Mouse (Mus musculus) NIH3T3 (cell line): ENCODE measurements at regions not wholly inside any gene's neighbourhood (a gene's known extent, or its start where the extent isn't known, plus 50 kb on each side); places are given as distances from the start of the nearest gene placed in this dataset.

Experiments
- DNase-seq: peaks from one replicate; pipeline ENCODE4 v3.0.0-alpha.2; 2012; ENCODE audit warnings: low read depth

GRCm38 (mm10) chr12:56402844-56403243, 57.1 kb upstream of the Mbip start:
- DNase-seq: no peak

DNA sequence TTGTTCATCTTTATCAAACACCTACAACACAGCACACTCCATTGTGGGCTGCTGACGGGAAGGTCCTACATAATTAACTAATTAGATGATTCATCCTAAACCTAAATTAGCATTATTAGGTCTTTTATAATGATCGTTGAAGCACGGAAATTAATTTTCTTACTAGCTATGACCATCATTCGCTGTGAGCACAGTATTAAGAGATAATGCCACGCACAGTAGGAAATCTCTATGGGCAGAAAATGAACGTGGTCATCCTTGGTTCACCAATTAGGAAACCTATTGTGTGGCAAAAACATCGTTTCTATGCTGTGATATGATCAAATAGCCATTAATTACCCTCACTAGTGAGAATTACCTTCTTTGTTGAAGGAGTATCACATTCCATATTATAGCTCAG, 56.4 kb upstream of the Mbip start:
- no peak for DNase-seq
